Mouse (Mus musculus) heart, adult 2 months (tissue): ENCODE measurements around the gene Kat5.
A peak's percentile ranks its signal among the peaks of the same experiment; 100 is the strongest.

ENCODE experiments used
- CTCF ChIP-seq: fragments of 200-600 bp; IDR thresholded peaks from 2 replicates; pipeline ENCODE4 v1.8.1; 2022; ENCODE audit warnings: antibody characterized with exemption, mild to moderate bottlenecking, moderate library complexity
- EP300 ChIP-seq: fragments of 200-500 bp; IDR thresholded peaks from 2 replicates; pipeline ENCODE4 v1.6.1; 2011; ENCODE audit warnings: low read depth, low read length, control low read depth; ENCODE audit not compliant: insufficient read depth
- POLR2A ChIP-seq: fragments of 200-500 bp; IDR thresholded peaks from 2 replicates; pipeline ENCODE4 v1.6.1; 2011; ENCODE audit warnings: mild to moderate bottlenecking, low read depth, low read length, control low read depth; ENCODE audit not compliant: insufficient read depth

- TF ChIP-seq CTCF (no peak), POLR2A (peak; percentile 84), EP300 (0 out of 2 replicates have a peak, but pooled peaks have one; percentile 43)
These were observed 27.3 kb upstream of the Kat5 start, which contains the start of gene Rela for GRCm38 (mm10) chr19:5637069-5638047.
